Mouse (Mus musculus): ENCODE data around the gene Rps11.

The Rps11 gene

DNA sequence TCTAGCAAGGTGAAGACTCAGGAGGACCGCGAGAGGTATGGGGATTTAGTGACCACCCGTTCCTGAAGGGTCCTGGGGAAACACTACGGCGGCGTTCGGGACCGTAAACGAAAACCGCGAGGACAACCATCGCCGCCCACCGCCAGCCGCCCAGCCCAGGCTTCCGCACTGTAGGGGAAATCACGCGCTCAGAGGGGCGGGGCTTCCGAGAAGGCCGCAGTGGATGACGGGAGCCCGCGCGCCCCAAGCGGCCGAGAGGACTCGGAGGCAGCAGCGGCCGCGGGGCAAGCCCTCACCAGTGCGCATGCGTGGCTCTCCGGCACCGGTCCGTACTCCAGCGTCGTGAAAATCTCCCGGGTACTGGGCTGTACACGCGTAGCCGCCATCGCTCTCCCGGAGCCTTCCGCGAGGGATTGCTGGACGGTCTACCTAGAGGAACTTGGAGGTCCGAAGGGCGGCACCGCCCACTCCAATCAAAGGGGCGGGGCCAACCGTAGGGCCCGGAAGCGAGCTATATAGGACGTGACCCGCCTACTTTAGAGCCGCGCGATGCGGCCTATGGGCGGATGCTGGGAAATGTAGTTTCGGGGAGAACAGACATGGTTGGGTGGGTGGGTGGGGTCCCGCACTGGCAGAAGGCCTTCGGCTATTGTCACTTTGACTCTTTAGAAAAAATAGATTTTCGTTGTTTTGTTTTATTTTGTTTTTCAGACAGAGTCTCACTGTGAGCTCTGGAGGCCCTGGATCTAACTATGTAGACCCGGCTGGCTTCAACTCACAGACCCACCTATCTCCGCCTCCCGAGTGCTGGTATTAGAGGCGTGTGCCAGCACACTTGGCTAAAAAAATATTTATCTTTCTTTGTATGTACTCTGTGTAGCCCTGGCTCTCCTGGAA lies 30.1 kb upstream of the Rps11 start, which contains the start of the genes Pih1d1 and Aldh16a1:
Gene Pih1d1 (plus strand): TSS at position 208 of the 897 bp plus-strand sequence.
Gene Aldh16a1 (minus strand): TSS at position 489 of the 897 bp plus-strand sequence.
- 3% methylated on average over 69 of the region's 69 CpGs for WGBS

GRCm38 (mm10) chr7:45153586-45153985 lies 29.3 kb upstream of the Rps11 start:
- 1% methylated on average over 5 of the region's 5 CpGs for WGBS

- 91% methylated on average over 2 of the region's 2 CpGs for WGBS
Measured at GRCm38 (mm10) chr7:45153052-45153451, 28.8 kb upstream of the Rps11 start.

- 51% methylated on average over 11 of the region's 11 CpGs for WGBS
Measured at GRCm38 (mm10) chr7:45151303-45151702, 27.1 kb upstream of the Rps11 start.

GRCm38 (mm10) chr7:45150321-45150720 lies 26.1 kb upstream of the Rps11 start:
- WGBS, result 79% methylated on average over 4 of the region's 4 CpGs

DNA sequence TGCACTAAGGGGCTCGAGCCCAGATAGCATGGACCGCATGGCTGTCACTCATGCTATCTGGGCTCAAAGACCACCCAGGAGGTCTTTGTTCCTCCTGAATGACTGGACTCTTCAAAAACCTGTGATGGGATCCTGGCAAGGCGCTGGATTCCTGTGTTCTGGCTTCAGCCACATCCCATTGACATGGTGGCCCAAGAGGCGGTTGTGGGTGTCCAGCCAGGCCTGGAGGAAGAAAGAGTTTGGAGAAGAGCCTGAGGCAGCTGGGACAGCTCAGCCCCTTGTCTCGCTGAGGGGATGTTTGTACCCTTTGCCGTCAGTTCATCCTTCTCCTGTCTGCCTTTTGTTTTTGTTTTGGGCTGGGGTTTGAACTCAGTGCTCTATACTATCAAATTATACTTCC lies 25.3 kb upstream of the Rps11 start:
- WGBS, result 73% methylated on average over 6 of the region's 6 CpGs

DNA sequence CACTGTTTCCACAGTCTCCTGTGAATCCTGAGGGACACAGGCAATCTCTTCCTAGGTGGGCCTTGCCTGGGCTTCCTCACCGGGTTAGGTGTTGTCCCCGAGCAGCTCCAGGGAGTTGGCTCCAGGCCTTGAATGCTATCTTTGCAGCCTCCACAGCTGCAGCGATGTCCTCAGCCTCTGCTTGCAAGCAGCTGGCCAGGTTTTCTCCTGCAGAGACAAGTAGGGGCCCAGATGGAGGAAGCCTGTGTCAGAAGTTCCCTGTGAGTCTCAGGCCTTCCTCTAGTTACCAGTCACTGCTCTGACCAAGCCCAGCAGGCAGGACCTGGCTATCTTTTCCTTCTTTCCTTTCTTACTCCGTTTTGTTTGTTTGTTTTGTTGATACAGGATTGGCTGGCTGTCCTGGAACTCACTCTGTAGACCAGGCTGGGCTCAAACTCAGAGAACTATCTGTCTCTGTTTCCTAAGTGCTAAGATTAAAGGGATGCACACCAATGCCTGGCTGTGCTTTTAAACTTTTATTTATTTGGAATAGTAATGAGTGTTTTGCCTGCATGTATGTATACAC lies 24.4 kb upstream of the Rps11 start:
- WGBS, result 77% methylated on average over 4 of the region's 4 CpGs

GRCm38 (mm10) chr7:45147899-45148298 lies 23.7 kb upstream of the Rps11 start:
- 93% methylated on average over 11 of the region's 11 CpGs for WGBS

DNA sequence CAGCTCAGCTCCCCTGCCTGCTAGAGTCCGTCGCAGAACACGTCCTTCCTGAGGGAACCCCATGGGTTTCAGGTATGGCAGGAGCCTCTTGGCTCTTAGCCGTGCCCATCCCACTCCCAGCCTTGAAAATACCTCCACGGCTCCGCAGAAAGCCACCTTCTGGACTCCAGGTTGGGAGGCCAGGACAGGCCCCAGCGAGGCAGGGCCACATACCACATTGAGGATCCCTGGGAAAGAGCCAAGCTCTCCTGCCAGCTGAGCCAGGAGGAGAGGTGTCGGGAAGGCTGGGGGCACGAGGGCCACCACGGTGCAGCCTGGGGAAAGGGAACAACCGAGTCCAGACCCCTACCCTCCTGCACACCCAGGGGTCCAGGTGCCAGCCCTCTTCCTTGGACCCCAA lies 23.0 kb upstream of the Rps11 start:
- WGBS, result 94% methylated on average over 11 of the region's 11 CpGs

DNA sequence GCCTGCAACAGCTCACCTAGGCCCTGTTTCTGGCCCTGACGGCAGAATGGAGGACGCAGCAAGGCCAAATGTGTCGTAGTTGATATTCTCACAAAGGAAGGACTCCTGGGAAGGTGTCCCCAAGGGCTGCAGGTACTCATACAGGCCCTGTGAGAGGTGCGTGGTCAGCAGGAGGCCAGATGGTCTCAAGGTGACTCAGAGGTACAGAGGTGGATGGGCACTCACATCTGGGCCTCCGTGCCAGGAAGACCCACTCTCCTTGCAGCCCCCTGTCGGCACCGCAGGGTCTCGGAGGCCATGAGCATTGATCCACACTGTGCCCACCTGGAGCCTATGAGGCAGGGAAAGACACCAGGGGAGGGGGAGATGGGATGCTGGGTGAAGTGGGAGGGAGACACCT lies 21.2 kb upstream of the Rps11 start:
- WGBS, result 98% methylated on average over 8 of the region's 8 CpGs

DNA sequence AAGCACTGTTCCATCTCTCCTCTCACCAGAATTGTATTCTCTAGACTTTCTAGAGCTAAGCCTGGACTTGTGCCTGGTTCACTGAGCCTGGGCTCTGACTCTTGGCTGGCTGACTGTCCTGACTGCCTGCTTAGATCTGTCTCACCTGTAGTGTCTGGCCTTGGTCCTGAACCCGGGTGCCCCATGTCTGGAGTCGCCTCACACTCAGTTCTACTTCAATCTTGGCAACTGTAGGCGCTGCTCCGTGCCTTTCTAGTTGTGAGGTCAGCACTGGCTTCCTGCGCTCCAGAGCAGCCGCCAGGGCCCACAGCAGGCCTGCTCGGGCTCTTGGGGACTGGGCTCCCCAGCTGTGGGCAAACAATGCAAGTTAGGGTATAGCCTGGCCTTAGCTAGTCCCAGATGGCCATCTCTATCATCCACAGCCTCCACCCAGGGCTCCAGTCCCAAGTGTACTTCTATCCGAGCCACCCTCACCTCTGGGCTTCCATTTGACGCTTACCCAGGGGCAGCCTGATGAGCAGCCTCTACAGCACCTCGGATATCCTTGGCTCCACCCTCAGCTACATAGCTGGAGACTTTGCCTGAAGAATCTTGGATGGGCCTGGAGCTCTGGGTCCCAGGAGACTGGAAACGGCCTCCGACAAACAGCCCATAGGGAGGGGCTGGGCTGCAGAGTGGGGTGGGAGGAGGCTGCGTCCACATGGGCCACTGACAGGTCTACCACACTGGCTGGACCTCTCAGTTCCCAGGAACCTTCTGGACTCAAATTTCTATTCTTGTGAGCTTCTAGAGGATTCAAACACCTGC lies 20.3 kb upstream of the Rps11 start:
- 90% methylated on average over 13 of the region's 13 CpGs for WGBS

DNA sequence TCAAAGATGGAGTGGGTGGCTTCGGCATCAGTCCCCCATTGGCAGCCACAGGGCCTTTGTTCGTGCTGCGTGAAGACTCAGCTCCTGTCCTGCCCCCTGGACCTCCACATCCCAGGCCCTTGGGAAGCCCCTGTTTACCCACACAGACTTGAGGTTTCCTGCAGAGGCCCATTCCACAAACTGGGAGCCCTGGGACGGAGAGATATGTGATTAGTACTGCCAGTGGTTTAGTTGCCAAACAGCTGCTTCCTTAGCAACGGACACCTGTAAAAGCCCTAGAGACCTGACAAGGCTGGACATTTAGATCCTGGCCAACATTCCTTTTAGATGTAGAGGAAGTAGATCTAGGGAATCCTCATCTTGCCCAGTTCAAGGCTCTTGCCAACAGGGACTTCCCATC lies 17.7 kb upstream of the Rps11 start:
- 96% methylated on average over 5 of the region's 5 CpGs for WGBS

- WGBS, result 90% methylated on average over 3 of the region's 3 CpGs
Measured at GRCm38 (mm10) chr7:45141319-45141718, 17.1 kb upstream of the Rps11 start.

DNA sequence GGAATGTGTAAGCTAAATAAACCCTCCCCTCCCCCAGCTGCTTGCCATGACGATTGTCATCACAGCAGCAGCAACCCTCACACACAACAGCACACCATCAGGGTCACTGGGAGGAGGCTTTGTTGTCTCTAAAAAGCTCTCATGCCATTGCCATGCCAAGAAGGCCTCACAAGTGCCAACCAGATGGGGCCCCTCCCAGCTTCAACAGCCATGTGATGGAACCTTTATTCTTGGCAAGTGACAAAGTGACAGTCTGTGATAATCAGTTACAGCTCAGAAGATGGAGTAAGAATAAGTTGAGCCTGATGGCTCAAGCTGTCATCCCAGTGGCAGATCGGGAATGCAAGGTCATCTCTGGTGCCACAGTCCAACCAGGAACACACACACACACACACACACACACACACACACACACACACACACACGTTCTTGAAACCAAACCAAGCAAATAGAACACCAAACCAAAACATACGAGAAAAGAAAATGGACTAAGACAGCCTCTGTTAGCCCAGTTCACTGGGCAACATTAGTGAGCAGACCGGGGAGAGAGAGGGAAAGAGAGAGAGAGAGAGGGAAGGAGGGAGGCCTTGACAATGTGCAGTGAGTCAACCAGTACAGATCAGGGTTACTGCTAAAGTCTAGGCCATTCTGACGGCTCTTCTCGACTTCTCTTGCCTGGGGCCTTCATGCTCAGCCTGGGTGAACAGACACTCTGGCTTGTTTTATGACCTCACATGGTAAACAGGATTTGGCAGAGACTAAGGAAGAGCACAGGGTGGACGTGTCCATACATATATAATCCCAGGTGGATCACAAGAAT lies 15.9 kb upstream of the Rps11 start:
- WGBS, result 75% methylated on average over 8 of the region's 8 CpGs

GRCm38 (mm10) chr7:45138403-45138802 lies 14.2 kb upstream of the Rps11 start:
- 82% methylated on average over 1 of the region's 1 CpGs for WGBS

GRCm38 (mm10) chr7:45137171-45138006 lies 13.2 kb upstream of the Rps11 start:
- WGBS, result 86% methylated on average over 12 of the region's 12 CpGs

DNA sequence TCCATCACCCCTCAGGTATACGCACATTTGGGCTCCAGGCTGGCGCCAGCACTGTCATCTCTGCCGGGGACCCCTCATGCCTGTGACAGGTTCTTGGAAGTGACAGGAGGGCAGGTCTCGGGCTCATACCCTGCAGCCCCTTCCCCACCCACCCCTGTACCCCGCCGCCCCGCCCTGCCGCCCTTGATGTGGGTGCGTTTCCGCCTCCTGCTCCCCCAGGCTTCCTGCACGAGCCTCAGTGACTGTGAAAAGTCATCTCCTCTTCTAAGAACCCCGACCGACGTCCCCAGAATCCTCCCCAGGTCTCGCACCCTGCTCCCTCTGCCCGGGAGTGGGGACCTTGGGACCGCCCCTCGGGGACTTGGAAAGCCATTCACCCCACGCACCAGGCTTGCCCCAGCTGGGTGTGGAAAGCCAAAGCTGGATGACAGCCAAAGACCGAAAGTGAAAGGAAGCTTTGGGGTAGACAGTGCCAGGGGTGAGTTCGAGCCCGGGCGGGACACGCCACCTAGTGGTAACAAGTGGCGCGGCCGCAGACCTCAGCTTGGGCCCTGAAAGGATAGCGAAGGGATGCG lies 11.8 kb upstream of the Rps11 start, which contains the start of the genes Gm45713 and Flt3l:
Gene Gm45713 (minus strand): TSS at position 239 of the 575 bp plus-strand sequence.
Gene Flt3l (minus strand): TSS at position 440 of the 575 bp plus-strand sequence.
- WGBS, result 5% methylated on average over 29 of the region's 29 CpGs

DNA sequence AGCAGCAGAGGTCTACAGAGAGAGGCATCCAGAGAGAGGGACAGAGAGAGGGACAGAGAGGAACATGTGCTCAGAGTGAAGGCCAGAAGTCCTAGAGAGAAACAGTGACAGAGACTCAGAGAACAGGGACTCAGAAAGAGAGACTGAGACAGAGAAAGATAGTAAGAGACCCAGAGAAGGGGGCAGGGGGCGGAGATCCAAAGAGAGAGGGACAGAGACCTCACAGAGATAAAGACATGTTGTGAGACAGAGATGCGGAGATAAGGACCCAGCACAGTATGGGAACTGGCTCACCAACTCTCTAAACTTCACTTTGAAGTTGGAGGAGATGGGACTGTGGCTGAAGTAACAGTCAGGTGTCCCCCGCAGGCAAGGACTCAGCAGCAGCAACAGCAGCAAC lies 11.1 kb upstream of the Rps11 start:
- 89% methylated on average over 3 of the region's 3 CpGs for WGBS

GRCm38 (mm10) chr7:45134544-45135026 lies 10.3 kb upstream of the Rps11 start:
- WGBS, result 32% methylated on average over 12 of the region's 12 CpGs

Measured in cerebral cortex, adult 2 months (tissue).